Mouse (Mus musculus) urinary bladder, postnatal 14 days (tissue): Measurements from ENCODE around the gene Ptprn2.

Experiments used
- DNase-seq: peaks from one replicate; pipeline ENCODE4 v3.0.0; 2021; ENCODE audit warnings: low spot score

Ptprn2 gene

GRCm38 (mm10) chr12:117257921-117258497 lies 772.5 kb downstream of the Ptprn2 start:
- no peak for DNase-seq

DNA sequence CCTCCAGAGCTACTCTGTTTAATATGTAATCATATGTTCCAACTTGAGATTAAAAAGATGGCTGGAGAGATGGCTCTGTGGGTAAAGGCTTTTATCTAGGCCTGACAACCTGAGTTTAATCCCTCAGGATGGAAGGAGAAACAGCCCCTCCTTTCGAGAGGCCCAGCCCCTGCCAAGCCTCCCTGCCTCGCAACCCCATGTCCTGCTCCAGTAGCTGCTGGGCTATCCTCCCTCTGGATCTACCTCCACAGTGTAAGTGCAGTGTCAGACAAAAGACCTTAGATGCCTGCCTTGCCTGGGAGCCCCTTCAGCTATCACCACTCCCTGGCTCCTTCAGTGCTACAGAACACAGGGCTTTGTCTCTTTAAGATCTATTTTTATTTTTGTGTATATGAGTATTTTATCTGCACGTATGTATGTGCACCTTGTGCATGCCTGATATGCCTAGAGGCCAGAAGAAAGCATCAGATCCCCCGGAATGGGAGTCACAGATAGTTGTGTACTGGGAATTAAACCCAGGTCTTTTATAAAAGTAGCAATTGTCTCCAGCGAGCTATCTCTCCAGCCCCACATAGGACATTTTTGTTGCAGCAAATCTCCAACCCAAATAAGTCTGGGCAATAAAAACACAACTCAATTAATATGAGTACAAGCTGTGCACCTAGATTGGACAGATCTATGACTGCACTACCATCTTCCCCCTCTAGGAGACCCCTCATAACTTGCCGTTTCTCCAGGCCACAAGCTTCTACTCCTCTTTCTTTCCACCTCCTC lies 775.1 kb downstream of the Ptprn2 start:
- DNase-seq, result no peak

DNA sequence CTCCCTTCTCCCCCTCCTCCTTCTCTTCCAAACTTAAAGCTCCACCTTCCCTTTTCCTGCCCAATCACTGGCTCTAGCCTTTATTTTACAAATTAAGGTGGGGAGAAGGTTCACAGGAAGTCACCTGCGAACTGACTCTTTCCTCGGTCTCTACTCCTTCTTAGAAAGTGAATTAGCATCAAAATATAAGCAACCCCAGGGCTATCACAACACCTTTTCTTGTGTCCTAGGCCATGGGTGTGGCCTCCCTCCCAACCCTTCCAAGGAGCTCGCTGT lies 775.6 kb downstream of the Ptprn2 start:
- no peak for DNase-seq

- no peak for DNase-seq
Observed at GRCm38 (mm10) chr12:117262003-117262402, 776.5 kb downstream of the Ptprn2 start.

GRCm38 (mm10) chr12:117263081-117263480 lies 777.6 kb downstream of the Ptprn2 start:
- no peak for DNase-seq

DNA sequence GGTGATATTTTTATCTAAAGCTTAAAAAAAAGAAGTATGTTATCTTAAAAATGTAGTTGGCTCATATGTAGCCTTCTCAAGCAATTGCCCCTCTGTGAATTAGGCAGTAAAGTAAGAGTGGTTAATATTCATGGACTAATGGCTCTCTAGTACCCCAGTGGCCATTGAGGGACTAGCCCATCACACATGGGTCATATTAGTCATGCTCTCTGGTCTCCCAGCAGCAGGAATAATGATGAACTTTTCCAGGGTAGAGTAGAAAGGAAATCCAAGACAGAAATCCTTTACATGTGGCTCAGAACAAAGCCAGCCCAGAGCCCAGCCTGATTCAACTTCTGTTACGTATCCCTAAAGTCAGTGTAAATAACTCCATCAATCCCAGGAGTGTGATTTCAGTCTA lies 779.7 kb downstream of the Ptprn2 start:
- DNase-seq, result no peak

- no peak for DNase-seq
Observed at GRCm38 (mm10) chr12:117268543-117269172, 783.1 kb downstream of the Ptprn2 start.

- DNase-seq, result no peak
Observed at GRCm38 (mm10) chr12:117269310-117269709, 783.8 kb downstream of the Ptprn2 start.

DNA sequence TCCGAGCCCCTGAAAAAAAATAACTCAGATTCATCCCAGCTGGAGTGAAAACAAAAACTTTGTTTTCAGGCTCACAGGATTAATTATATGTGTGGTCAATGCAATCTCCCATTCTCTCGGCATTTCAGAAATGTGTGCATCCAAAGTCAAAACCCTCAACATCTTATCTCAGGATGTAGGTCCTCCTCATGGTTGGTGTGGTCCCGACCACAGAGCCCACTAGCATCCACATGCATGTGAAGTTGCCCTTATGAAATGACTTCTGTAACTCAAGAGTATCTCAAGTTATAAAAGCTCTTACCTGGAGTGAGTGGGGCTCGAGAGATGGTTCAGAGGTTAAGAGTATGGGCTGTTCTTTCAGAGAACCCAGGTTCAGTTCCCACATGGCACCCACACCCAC lies 784.7 kb downstream of the Ptprn2 start:
- DNase-seq, result no peak

- no peak for DNase-seq
Observed at GRCm38 (mm10) chr12:117273166-117273565, 787.6 kb downstream of the Ptprn2 start.

- no peak for DNase-seq
Observed at GRCm38 (mm10) chr12:117274576-117274975, 789.1 kb downstream of the Ptprn2 start.

DNA sequence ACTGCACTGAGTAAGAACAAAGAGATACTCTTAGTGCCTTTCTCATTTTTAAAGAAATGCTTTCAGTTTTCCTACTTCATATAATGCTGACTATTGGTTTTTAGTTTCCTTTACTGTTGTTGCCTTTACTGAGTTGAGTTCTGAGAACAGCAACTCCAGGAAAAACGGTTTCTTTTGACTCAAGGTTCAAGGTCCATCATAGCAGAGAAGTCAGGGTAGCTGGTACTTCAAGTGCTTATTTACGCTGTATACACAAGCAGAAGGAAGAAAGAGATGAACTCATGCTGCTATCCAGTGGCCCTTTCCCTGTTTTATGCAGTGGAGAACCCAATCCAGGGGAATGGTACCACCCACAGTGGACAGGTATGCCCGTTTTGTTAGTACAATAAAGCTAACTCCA lies 795.3 kb downstream of the Ptprn2 start:
- no peak for DNase-seq

GRCm38 (mm10) chr12:117282659-117283058 lies 797.1 kb downstream of the Ptprn2 start:
- no peak for DNase-seq

- DNase-seq, result peak; percentile 47
Observed at GRCm38 (mm10) chr12:117287456-117287855, 801.9 kb downstream of the Ptprn2 start.

GRCm38 (mm10) chr12:117291943-117292342 lies 806.4 kb downstream of the Ptprn2 start:
- no peak for DNase-seq

DNA sequence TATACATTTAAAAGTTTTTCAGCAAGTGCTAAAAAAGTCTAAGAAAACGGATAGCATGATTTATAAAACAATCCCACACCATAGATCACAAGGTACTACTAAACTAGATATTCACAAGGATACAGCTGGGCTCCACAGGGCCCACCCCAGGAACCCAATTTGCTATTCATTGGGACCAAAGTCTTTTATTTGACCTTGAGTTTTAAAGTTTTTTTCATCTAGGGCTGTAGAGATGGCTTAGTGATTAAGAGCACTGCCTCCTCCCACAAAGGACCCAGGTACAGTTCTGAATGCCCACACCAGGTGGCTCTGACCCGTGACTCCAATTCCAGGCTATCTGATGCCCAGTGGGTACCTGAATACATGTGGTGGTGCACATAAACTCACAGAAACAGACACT lies 811.3 kb downstream of the Ptprn2 start:
- DNase-seq, result no peak

GRCm38 (mm10) chr12:117299084-117299483 lies 813.6 kb downstream of the Ptprn2 start:
- no peak for DNase-seq

- no peak for DNase-seq
Observed at GRCm38 (mm10) chr12:117304751-117305624, 819.5 kb downstream of the Ptprn2 start.

DNA sequence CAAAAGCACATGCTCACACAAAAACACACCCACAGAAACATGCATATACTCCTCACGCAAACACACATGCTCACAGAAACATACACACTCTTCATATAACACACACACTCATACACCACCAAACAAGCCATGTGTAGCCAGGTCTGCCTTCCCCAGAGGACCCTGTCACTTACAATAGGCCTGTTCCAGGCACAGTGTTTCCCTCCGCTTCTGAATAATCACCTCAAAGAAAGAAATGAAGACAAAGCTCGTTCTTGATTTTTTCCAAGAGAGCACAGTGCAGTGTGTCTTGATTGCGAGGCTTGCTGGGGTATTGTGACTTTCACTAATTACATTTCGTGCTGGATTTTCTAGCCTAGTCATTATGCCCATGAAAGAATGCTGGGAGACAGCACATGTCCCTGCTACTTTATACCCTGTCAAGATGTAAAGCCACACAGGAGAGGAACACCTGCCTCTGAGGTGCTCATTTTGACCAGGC lies 820.1 kb downstream of the Ptprn2 start:
- no peak for DNase-seq

- DNase-seq, result no peak
Observed at GRCm38 (mm10) chr12:117312079-117312478, 826.6 kb downstream of the Ptprn2 start.

GRCm38 (mm10) chr12:117314987-117315386 lies 829.5 kb downstream of the Ptprn2 start:
- DNase-seq, result no peak

DNA sequence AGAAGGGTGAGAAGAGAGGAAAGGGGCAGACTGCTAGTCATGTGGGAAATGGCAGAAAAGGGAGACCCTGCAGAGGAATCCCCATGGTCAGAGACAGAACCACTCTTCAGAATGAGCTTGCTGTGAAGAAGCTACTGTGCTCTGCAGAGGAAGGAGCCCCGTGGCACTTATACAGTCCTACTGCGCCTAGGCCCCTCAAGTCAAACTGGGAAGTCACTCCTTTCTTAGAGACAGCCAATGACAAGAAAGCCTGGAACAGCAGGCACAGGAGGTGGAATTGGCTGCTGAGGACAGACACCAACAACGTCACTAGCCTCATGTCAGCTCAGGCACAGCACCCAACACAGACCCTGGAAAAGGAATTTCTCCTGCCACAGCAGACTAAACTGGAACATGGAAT lies 830.1 kb downstream of the Ptprn2 start:
- no peak for DNase-seq
